Mouse (Mus musculus): Measurements from ENCODE around the gene Cd5. TPM values are rescaled to one million over a fixed set of nuclear protein-coding genes. Genes with fewer than 3 reads are reported as not detected.
A peak's percentile ranks its signal among the peaks of the same experiment; 100 is the strongest.

The Cd5 gene
- total RNA-seq, 2 experiments from 2014 or later = not detected

GRCm38 (mm10) chr19:10733501-10734127 lies 5.2 kb downstream of the Cd5 start:
- ATAC-seq (replicated peaks; ENCODE audit: poor library complexity, severe bottlenecking) = no peak

- ATAC-seq (replicated peaks; ENCODE audit: poor library complexity, severe bottlenecking) = no peak
Measured at GRCm38 (mm10) chr19:10732741-10733140, 6.1 kb downstream of the Cd5 start.

DNA sequence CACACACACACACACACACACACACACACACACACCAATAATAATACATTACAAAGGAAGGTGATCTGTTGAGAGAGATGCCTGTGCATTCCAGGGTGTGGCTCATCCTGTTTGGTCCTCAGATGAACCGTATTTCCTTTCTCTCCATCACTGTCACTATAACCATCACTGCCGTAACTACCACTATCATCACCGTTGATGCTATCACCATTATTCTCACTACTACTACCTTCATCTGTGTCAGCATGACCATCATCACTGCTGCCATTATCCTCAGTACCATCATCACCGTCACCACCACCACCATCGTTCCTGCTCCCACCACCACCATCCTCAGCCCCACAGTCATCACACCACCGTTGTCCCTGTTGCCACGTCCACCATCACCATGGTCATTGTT lies 6.8 kb downstream of the Cd5 start:
- ATAC-seq (replicated peaks; ENCODE audit: poor library complexity, severe bottlenecking) = no peak

GRCm38 (mm10) chr19:10730469-10730868 lies 8.3 kb downstream of the Cd5 start:
- no peak for ATAC-seq (replicated peaks; ENCODE audit: poor library complexity, severe bottlenecking)

- no peak for ATAC-seq (replicated peaks; ENCODE audit: poor library complexity, severe bottlenecking)
Measured at GRCm38 (mm10) chr19:10729889-10730288, 8.9 kb downstream of the Cd5 start.

DNA sequence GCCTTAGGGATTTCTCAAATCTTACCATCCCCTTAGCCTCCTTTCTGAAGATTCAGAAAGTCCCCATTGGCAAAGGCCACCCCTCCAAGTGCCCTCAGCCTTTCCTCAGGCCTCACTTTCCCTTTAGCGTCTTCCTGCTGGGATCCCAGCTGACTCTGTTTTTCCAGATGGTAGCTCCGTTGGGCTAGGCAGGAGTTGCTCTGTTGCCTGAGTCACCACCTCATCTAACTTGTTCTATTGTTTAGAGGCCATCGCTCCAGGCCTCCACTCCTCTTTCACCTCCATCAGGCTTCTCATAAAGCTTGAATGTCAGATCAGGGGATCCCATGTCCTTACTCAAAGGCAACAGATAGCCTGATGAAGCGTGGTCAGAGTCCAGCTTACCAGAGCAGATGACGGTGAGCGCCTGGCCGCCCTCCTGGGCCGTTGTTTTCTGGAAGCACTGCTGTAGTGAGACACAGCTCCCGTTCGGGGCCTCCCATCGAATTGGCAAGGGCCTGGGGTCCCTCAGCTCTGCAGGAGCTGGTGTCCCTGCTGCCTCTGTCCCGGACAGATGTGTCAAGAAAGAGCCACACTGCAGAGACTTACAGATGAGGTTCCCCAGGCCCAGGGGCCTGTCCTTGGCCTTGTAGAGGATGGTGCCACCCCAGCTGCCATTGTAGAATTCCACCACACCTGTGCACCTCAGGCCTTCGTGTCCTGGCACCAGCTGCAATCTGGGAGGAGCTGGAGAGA lies 14.0 kb downstream of the Cd5 start:
- ATAC-seq (replicated peaks; ENCODE audit: poor library complexity, severe bottlenecking) = no peak

GRCm38 (mm10) chr19:10723649-10724048 lies 15.2 kb downstream of the Cd5 start:
- no peak for ATAC-seq (replicated peaks; ENCODE audit: poor library complexity, severe bottlenecking)

DNA sequence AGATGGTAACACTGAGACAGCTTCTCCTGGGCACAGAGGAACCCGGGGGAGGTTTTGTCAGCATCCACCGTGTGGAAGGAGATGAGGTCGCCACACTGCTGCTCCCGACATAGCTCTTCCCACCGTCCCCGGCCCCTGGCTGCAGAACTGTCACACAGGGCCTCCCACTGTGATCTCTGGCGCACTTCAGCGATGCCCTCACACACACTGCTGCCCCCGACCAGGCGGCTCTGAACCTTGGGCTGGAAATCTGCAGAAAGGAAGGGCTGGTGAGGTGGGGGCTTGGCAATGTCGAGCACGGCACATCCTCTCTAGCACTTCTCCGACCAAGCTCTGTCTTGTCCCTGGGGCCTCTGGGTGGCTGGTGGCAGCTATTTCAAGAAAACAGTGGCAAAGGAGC lies 15.7 kb downstream of the Cd5 start:
- ATAC-seq (replicated peaks; ENCODE audit: poor library complexity, severe bottlenecking) = no peak

GRCm38 (mm10) chr19:10721064-10721463 lies 17.7 kb downstream of the Cd5 start:
- peak; percentile 49; the same call in 1 of the 2 replicates for ATAC-seq (replicated peaks; ENCODE audit: poor library complexity, severe bottlenecking)

DNA sequence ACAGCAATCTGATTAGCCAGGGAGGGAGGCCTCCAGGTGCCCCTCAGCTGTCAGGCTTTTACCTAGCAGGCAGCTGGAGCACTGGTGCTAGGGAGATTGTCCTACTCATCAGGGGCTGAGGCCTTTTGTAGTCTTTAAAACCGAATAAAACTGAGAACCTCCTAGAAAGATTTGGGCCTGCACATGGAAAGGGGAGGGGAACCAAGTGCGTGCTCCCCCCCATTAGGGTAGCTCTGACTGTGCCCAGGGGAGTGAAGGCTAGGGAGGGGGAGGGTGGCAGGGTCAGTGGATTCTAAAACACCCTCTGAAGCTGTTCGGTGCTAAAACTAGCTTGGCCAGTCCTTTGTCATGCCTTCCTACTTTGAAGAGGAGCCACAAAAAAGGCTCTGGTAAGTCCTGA lies 18.3 kb downstream of the Cd5 start:
- no peak for ATAC-seq (replicated peaks; ENCODE audit: poor library complexity, severe bottlenecking)

DNA sequence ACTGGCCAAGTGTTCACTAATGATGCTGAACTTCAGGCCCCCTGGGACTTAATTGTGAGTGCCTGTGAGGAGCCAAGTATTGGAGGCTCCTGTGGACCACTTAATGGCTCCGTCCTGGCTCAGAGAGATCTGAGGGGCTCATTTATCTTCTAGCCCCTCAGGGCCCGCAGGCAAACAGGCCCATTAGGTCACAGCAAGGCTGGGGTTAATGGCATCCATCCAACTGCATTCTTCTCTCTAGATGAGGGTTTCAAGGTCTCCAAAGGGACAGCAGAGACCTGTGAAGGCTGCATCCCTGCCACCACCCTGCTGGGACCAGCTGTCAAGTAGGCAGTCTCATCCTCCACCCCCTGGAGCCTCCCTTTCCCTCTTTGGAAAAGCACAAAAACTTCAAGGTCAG lies 19.1 kb downstream of the Cd5 start:
- ATAC-seq (replicated peaks; ENCODE audit: poor library complexity, severe bottlenecking) = no peak

- ATAC-seq (replicated peaks; ENCODE audit: poor library complexity, severe bottlenecking) = no peak
Measured at GRCm38 (mm10) chr19:10718251-10718775, 20.5 kb downstream of the Cd5 start.

DNA sequence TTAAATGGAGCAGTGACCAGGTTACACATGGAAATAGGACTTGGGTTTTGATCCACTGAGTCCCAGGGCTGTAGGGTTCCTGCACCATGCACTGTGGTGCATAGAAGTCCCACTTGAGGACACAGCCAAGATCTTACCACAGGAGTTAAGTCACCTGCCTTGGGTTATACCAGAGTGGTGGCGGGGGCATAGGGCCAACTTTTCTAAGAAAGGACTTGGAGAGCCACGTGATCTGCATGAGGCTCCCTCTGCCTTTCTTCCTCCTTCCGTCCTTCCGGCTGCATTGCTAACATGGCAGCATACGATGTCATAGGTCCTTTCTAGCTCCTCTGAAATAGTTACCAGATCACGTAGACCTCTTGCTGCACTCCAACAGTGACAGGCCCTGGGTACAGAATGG lies 23.3 kb downstream of the Cd5 start:
- ATAC-seq (replicated peaks; ENCODE audit: poor library complexity, severe bottlenecking) = no peak

DNA sequence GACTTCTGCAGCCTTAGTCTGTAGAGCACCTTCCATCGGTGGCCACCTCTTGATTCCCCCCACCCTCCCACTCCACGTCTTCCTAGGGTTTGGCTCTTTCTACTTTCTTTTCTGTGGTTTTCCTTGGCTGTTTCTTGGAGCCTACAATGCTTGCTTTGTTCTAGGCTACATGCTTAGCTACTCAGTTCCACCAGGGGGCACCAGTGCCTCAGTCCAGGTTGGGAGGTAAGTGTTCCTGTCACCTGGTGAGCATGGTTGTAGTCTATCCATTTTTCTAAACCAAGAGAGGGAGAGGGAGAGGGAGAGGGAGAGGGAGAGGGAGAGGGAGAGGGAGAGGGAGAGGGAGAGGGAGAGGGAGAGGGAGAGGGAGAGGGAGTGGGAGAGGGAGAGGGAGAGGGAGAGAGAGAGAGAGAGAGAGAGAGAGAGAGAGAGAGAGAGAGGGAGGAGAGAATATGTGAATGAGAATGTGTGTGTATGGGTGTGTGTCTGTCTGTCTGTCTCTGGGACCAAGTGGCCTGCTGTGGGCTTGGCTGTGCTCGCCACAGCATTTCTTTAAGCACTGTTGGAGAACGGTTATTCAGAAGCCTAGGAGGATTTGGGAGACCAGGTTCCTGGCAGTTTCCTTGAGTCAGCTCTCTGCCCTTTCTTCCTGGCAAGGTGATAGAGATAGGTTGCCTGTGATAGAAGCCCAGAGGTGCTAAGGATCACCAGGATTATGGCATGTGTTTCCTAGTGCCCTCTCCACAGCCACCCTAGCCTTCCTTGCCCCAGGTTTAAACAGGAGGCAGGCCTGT lies 23.9 kb downstream of the Cd5 start:
- ATAC-seq (replicated peaks; ENCODE audit: poor library complexity, severe bottlenecking) = 0 out of 2 replicates have a peak, but pooled peaks have one; percentile 40

GRCm38 (mm10) chr19:10714168-10714567 lies 24.6 kb downstream of the Cd5 start:
- no peak for ATAC-seq (replicated peaks; ENCODE audit: poor library complexity, severe bottlenecking)

GRCm38 (mm10) chr19:10713551-10713950 lies 25.3 kb downstream of the Cd5 start:
- ATAC-seq (replicated peaks; ENCODE audit: poor library complexity, severe bottlenecking) = no peak

- no peak for ATAC-seq (replicated peaks; ENCODE audit: poor library complexity, severe bottlenecking)
Measured at GRCm38 (mm10) chr19:10712646-10713045, 26.2 kb downstream of the Cd5 start.

GRCm38 (mm10) chr19:10712194-10712593 lies 26.6 kb downstream of the Cd5 start:
- no peak for ATAC-seq (replicated peaks; ENCODE audit: poor library complexity, severe bottlenecking)

DNA sequence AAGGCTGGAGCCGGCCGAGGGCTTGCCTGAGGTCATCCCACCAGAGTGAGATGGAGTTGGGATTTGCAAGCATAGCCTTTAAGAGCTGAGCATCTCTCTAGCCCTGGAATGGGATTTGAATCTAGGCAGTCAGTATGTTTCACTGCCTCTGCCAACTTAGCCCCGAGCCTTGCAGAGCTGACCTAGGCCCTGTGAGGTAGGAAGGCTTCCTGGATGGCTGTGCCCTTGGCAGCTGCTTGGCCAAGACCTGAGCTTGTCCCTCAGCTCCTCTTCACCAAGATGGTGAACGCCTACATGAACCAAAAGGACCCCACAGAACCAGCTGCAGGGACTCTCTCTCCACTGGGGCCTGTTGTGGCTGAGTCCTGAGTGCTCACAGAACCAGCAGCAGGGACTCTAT lies 28.1 kb downstream of the Cd5 start:
- ATAC-seq (replicated peaks; ENCODE audit: poor library complexity, severe bottlenecking) = no peak

GRCm38 (mm10) chr19:10710088-10710511 lies 28.7 kb downstream of the Cd5 start:
- peak; percentile 61 for ATAC-seq (replicated peaks; ENCODE audit: poor library complexity, severe bottlenecking)

Data from granulocyte monocyte progenitor cell, adult 5-6 weeks (primary cell).